Mouse (Mus musculus): ENCODE data around the gene Fam160a1.

Gene Fam160a1

DNA sequence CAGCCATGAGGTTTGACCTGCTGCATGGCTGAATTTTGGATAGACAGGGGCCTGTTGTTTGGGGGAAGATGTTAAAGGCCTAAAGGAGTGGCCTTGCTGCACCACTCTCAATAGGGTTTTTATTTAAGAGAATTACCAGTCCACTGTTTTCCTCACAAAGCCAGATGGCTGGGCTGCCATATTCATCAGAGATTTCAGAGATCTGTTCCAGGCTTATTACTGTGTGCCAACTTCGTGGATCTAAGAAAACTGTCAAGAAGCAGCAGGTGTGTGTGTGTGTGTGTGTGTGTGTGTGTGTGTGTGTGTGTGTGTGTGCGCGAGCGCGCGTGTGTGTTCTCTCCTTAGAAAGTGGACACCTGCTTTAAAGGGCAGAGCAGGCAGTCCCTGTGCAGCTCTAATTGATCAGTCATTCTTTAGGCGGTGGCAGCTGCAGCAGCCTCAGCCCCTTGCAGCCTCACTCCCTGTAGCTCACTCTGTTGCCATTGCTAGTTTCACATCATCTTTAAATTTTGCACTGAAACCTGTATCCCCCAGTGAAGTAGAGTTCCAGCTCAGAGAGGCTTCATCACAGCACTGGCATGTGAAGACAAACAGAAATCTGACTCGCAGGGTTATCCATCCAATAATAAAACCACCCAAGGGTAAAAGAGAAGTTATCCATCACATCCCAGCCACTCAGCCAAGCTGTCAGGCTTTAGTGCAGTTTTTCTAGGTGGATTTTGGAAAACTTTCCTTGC, 182.5 kb downstream of the Fam160a1 start:
- DNase-seq (ENCODE audit: low spot score in 2 of 2): no peak

DNA sequence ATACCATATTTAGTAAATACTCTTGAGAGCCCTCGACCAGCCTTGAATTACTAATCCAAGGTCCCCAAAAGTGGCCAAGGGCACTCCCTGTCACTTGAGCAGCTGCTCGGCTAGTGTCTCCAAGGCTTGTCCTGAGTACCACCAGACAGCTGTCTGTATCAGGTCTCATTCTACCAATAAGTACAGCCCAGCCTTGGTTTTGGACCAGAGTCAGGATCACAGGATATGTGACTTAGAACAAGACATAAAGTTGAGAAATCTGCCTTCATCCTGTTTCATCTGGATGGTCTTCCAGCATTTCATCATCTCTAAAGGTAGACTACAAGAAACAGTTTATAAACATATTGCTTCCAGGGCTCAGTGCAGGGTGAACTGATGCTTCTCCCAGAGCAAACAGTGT, 183.4 kb downstream of the Fam160a1 start:
- no peak for DNase-seq (ENCODE audit: low spot score in 2 of 2)

DNA sequence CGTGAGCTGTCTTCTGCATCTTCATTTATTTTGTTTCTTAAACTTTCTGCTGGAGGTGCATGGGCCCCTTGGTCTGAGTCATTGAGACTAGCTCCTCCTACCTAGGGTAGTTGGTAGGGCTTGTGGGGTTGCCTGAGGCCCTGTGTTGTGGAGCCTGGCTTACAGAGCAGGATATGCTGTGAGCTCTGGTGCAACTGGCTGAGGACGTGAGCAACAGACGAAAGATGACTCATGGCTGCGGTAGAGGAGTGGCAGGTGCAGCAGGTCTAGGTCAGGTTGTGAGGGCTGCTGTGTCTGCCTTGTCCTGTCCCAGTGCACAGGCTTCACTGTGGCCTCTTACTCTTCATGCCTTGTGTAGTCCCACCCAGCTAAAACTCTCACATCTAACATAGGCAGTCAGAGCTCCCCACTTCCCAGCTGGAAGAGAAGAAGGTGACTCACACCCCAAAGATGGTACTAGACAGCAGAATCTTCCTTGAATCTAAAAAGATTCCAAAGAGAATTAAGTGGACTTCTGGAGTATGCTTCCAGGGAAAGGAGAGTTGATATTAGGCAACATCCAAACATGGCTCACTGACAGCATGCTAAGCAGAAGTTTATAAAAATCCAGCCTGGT, 187.1 kb downstream of the Fam160a1 start:
- DNase-seq (ENCODE audit: low spot score in 2 of 2): no peak

DNA sequence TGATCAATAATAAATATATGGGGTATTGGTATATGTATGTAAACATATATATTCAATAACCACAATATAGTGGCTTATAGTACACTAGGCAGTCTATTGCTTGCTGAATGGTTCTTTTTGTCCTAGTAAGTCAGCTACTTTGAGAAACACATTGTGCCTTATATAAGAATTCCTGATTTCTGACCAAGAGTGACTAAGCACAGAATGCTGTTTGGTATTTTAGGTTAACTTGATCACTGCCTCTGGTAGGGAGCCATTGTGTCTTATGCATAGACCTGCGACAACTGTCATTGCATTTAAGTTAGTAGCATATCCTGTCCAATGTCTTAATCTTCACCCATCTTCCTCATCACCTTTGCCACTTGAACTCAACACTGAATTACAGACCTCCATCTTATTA, 197.3 kb downstream of the Fam160a1 start:
- no peak for DNase-seq (ENCODE audit: low spot score in 2 of 2)

DNA sequence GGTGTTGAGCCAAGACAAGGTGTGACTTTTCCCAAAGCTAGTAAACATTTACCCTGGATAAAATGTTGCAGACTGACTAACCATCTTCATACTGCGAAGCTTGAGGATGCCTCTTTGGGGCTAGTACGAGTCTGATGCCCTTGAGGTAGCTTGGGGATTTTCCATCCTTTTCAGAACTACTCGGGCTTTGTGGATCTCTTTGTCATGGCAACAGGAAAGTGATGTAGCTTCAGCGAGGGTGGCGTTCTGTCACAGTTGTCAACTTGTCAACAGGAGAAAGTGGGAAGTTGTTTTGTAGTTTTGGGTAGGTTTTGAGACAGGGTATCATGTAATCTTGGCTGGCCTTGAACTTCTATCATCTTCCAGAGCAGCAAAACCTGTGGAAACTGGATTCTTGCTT, 197.7 kb downstream of the Fam160a1 start:
- DNase-seq (ENCODE audit: low spot score in 2 of 2): no peak

DNA sequence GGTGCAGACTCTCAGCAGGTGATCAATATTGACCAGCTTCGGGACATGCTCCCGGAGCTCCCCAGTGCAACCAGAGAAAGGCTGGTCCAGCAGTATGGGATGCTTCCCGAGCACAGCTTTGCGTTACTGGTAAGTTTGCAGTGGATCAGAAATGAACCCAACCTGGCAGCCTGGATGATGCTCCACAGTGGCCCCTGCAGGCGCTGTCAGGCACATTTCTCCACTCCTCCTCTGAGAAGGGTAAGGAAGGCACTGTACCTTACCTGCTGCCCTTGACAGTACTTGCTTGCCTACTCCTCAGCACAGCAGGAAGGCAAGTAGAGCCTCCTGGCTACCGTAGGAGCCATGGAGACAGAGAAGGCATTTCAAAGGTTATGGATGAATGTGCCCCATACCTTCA, 198.2 kb downstream of the Fam160a1 start:
- DNase-seq (ENCODE audit: low spot score in 2 of 2): no peak

DNA sequence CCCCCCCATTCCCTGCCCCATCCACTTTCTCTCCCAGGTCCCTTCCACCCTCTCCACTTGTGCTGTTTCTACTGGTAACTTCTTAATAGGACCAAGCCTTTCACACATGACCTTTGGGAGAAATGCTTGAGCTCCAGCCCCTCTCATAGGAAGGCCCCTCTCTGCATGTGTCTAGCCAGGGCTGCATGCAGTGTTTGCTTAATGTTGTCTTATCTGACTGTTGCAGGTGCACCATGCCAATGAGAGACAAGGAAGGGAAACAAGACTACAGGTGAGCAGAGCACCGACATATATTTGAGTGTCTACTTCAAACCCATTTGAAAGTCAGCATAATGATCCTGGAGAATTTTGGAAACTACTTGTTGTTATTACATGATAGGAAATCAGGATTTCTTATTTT, 200.7 kb downstream of the Fam160a1 start:
- DNase-seq (ENCODE audit: low spot score in 2 of 2): no peak

Data from urinary bladder, postnatal 4 days (tissue).